ENCODE assay signal across 14 mouse cellular contexts in the genomic region with DNA sequence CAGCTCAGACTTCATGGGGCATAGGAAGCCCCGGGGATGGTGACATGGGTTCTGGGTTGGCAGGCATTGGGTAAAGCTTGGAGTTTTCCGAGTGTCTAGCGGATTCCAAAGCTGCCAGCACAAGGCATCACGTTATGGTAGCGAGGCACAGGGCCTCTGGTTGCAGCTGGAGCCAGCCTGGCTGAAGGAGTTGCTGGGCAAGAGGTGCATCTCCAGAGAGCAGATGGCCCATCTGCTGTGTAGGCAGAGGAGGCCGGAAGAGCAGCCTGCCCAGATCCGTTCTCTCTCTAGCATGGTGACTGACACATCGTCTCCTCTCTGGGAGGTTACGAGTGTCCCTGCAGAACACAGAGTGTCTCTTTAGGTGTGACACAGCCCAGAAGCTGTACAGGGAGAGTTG.
"Had no signal": no experiment of that assay in that cellular context is flagged by ENCODE, and none has a peak within 500 bp of the region (broad histone marks: within the 10 kb centered on the region; RNA-seq: fewer than 3 reads in every experiment).

No protein-coding gene starts in this region.

- H3K4me3 ChIP-seq: kidney, embryonic 15.5 days; limb, embryonic 15.5 days; liver, embryonic 12.5 days; midbrain, embryonic 10.5 days; myocyte had no signal

- H3K27ac ChIP-seq: kidney, embryonic 15.5 days; limb, embryonic 15.5 days; liver, embryonic 12.5 days; midbrain, embryonic 10.5 days had no signal

- DNase-seq: kidney, adult 2 months; kidney, postnatal 14 days; layer of hippocampus, adult 9-11 months; lung, embryonic 14.5 days; lung, postnatal 10 days; lung, postnatal 4 days; right cerebral cortex, adult 18-20 months; right cerebral cortex, postnatal 25 days; thymus, postnatal 36 days had no signal

- ATAC-seq: liver, embryonic 12.5 days had no signal

- H3K4me1 ChIP-seq: kidney, embryonic 15.5 days; limb, embryonic 15.5 days; liver, embryonic 12.5 days had no signal

- H3K4me2 ChIP-seq: kidney, embryonic 15.5 days; limb, embryonic 15.5 days; liver, embryonic 12.5 days; lung, embryonic 14.5 days had no signal

- H3K27me3 ChIP-seq: limb, embryonic 15.5 days; liver, embryonic 12.5 days had no signal

- H3K9me3 ChIP-seq: kidney, embryonic 15.5 days; limb, embryonic 15.5 days; liver, embryonic 12.5 days; midbrain, embryonic 10.5 days had no signal

- H3K36me3 ChIP-seq: kidney, embryonic 15.5 days; limb, embryonic 15.5 days; liver, embryonic 12.5 days; midbrain, embryonic 10.5 days had no signal

- H3K9ac ChIP-seq: kidney, embryonic 15.5 days; limb, embryonic 15.5 days; liver, embryonic 12.5 days; lung, embryonic 14.5 days had no signal
